Mouse (Mus musculus) lung, embryonic 16.5 days (tissue): ENCODE data around the gene 4930467E23Rik. TPM values are rescaled to one million over a fixed set of nuclear protein-coding genes. Genes with fewer than 3 reads are reported as not detected.
"Not testable (repeated sequence)": the region's sequence is repeated elsewhere in the genome, so short reads cannot be mapped to it uniquely, and the experiment has no call there.

Source experiments
- ATAC-seq: fragments of 200-750 bp; cut with Nextera tagmentation; 2 replicates; pipeline ENCODE4 v1.8.0; 2017; ENCODE audit warnings: low read depth, mild to moderate bottlenecking, moderate library complexity
- H3K27ac ChIP-seq: fragments of 300-500 bp; sonication (generic); 2 replicates; pipeline ENCODE4 v1.5.1; 2014; ENCODE audit warnings: mild to moderate bottlenecking, control low read depth, low read length
- H3K27me3 ChIP-seq: fragments of 300-500 bp; sonication (generic); 2 replicates; pipeline ENCODE4 v1.6.1; 2014; ENCODE audit warnings: low read depth, low read length, mixed read lengths; ENCODE audit not compliant: control insufficient read depth, insufficient read depth
- H3K36me3 ChIP-seq: fragments of 300-500 bp; sonication (generic); 2 replicates; pipeline ENCODE4 v1.6.1; 2014; ENCODE audit warnings: low read length; ENCODE audit not compliant: control insufficient read depth, insufficient read depth
- H3K4me1 ChIP-seq: fragments of 300-500 bp; sonication (generic); replicated peaks from 2 replicates; pipeline ENCODE4 v1.6.1; 2014; ENCODE audit warnings: low read length, mixed read lengths; ENCODE audit not compliant: control insufficient read depth, insufficient read depth
- H3K4me2 ChIP-seq: fragments of 300-500 bp; sonication (generic); 2 replicates; pipeline ENCODE4 v1.6.1; 2014; ENCODE audit warnings: low read depth, low read length, control low read depth
- H3K4me3 ChIP-seq: fragments of 300-500 bp; sonication (generic); 2 replicates; pipeline ENCODE4 v1.5.1; 2014; ENCODE audit warnings: mild to moderate bottlenecking, low read length, control low read depth
- H3K9ac ChIP-seq: fragments of 300-500 bp; sonication (generic); 2 replicates; pipeline ENCODE4 v1.6.1; 2014; ENCODE audit warnings: low read length, control low read depth
- H3K9me3 ChIP-seq: fragments of 300-500 bp; sonication (generic); 2 replicates; pipeline ENCODE4 v1.6.1; 2016; ENCODE audit warnings: low read length; ENCODE audit not compliant: control insufficient read depth
- WGBS: fragments of 180-500 bp; shearing (Covaris S2); extraction: QIAGEN DNeasy Blood & Tissue Kit; methylation state at CpG from one replicate; pipeline ENCODE4 v1.1.7; 2014; 5-methylcytosine and 5-hydroxymethylcytosine counted together
- polyA plus RNA-seq: library from polyadenylated mRNA; unstranded; fragments of >200 nt; fragmentation: Nextera tagmentation; extraction: Ambion mirVana; gene quantifications from 2 replicates; pipeline ENCODE4 v1.2.1, GENCODE M21; 2015

Gene 4930467E23Rik
- polyA plus RNA-seq, 1 experiment from 2014 or later, result not detected

GRCm38 (mm10) chr8:19717851-19718250 is 11.5 kb upstream of the 4930467E23Rik start:
- 93% methylated on average over 3 of the region's 3 CpGs for WGBS
- not testable (repeated sequence) for H3K4me3 ChIP-seq, H3K36me3 ChIP-seq, H3K27ac ChIP-seq, H3K9me3 ChIP-seq, H3K4me1 ChIP-seq, H3K9ac ChIP-seq, ATAC-seq, H3K4me2 ChIP-seq, H3K27me3 ChIP-seq

GRCm38 (mm10) chr8:19719513-19719912 is 9.9 kb upstream of the 4930467E23Rik start:
- 62% methylated on average over 3 of the region's 3 CpGs for WGBS
- not testable (repeated sequence) for H3K4me1 ChIP-seq, ATAC-seq, H3K4me2 ChIP-seq, H3K36me3 ChIP-seq, H3K27me3 ChIP-seq, H3K4me3 ChIP-seq, H3K9me3 ChIP-seq, H3K9ac ChIP-seq, H3K27ac ChIP-seq

GRCm38 (mm10) chr8:19724871-19725270 is 4.5 kb upstream of the 4930467E23Rik start:
- H3K4me1 ChIP-seq, ATAC-seq, H3K4me2 ChIP-seq, H3K27ac ChIP-seq, H3K4me3 ChIP-seq, H3K27me3 ChIP-seq, H3K9me3 ChIP-seq, H3K9ac ChIP-seq, H3K36me3 ChIP-seq: not testable (repeated sequence)
- WGBS, result 50% methylated on average over 2 of the region's 2 CpGs

GRCm38 (mm10) chr8:19751773-19752172 is 22.4 kb downstream of the 4930467E23Rik start:
- not testable (repeated sequence) for H3K27me3 ChIP-seq, H3K4me1 ChIP-seq, H3K9me3 ChIP-seq, H3K36me3 ChIP-seq, H3K4me3 ChIP-seq, ATAC-seq, H3K4me2 ChIP-seq, H3K27ac ChIP-seq, H3K9ac ChIP-seq

- H3K36me3 ChIP-seq, ATAC-seq, H3K4me1 ChIP-seq, H3K4me3 ChIP-seq, H3K4me2 ChIP-seq, H3K9ac ChIP-seq, H3K9me3 ChIP-seq, H3K27me3 ChIP-seq, H3K27ac ChIP-seq: not testable (repeated sequence)
- 61% methylated on average over 2 of the region's 3 CpGs for WGBS
Observed at GRCm38 (mm10) chr8:19754178-19754577, 24.8 kb downstream of the 4930467E23Rik start.

GRCm38 (mm10) chr8:19754961-19755360 is 25.6 kb downstream of the 4930467E23Rik start:
- H3K9ac ChIP-seq, H3K9me3 ChIP-seq, H3K27ac ChIP-seq, H3K27me3 ChIP-seq, H3K4me3 ChIP-seq, ATAC-seq, H3K36me3 ChIP-seq, H3K4me1 ChIP-seq, H3K4me2 ChIP-seq: not testable (repeated sequence)
- WGBS, result 55% methylated on average over 3 of the region's 3 CpGs

GRCm38 (mm10) chr8:19761660-19762059 is 32.3 kb downstream of the 4930467E23Rik start:
- H3K4me3 ChIP-seq, H3K9me3 ChIP-seq, ATAC-seq, H3K9ac ChIP-seq, H3K27me3 ChIP-seq, H3K27ac ChIP-seq, H3K4me2 ChIP-seq, H3K4me1 ChIP-seq, H3K36me3 ChIP-seq: not testable (repeated sequence)
- 76% methylated on average over 5 of the region's 5 CpGs for WGBS

- not testable (repeated sequence) for ATAC-seq, H3K4me1 ChIP-seq, H3K9ac ChIP-seq, H3K27me3 ChIP-seq, H3K4me3 ChIP-seq, H3K36me3 ChIP-seq, H3K4me2 ChIP-seq, H3K27ac ChIP-seq, H3K9me3 ChIP-seq
- WGBS, result 52% methylated on average over 4 of the region's 4 CpGs
Observed at GRCm38 (mm10) chr8:19762860-19763592, 33.6 kb downstream of the 4930467E23Rik start.

- not testable (repeated sequence) for H3K4me2 ChIP-seq, H3K4me3 ChIP-seq, H3K9me3 ChIP-seq, H3K27me3 ChIP-seq, H3K36me3 ChIP-seq, H3K4me1 ChIP-seq, H3K9ac ChIP-seq, H3K27ac ChIP-seq, ATAC-seq
Observed at GRCm38 (mm10) chr8:19765531-19765930, 36.2 kb downstream of the 4930467E23Rik start.

- H3K4me1 ChIP-seq, H3K9me3 ChIP-seq, H3K27ac ChIP-seq, ATAC-seq, H3K27me3 ChIP-seq, H3K9ac ChIP-seq, H3K4me2 ChIP-seq, H3K4me3 ChIP-seq, H3K36me3 ChIP-seq: not testable (repeated sequence)
- 77% methylated on average over 4 of the region's 4 CpGs for WGBS
Observed at GRCm38 (mm10) chr8:19773461-19773860, 44.1 kb downstream of the 4930467E23Rik start.
